Mouse (Mus musculus) left cerebral cortex, postnatal 14 days (tissue): ENCODE data around the gene Snx13. TPM values are rescaled to one million over a fixed set of nuclear protein-coding genes. Genes with fewer than 3 reads are reported as not detected.

Source experiments
- DNase-seq, 2 experiments: peaks; one replicate each; pipeline ENCODE4 v3.0.0; 2021 to 2022; ENCODE audit warnings: low spot score in 2 of 2, mixed read lengths in 1 of 2
- intact Hi-C: fragments of 180-260 bp; cut with DNase I; formaldehyde crosslinking; loops from one replicate; pipeline ENCODE4 v1.15.1; 2025
- total RNA-seq, 2 experiments: library from RNA; stranded (reverse); gene quantifications; 2 replicates each; pipeline ENCODE4 v1.2.3; 2021

Gene Snx13
- total RNA-seq, 2 experiments from 2014 or later = 54.4 to 58.4 TPM

- DNase-seq = no peak
- intact Hi-C loops = no loop called here
Measured at GRCm38 (mm10) chr12:35039571-35039936, 7.4 kb upstream of the Snx13 start.

- intact Hi-C loops = no loop called here
- DNase-seq = no peak
Measured at GRCm38 (mm10) chr12:35041964-35042363, 5.0 kb upstream of the Snx13 start.

- intact Hi-C loops = no loop called here
- DNase-seq = no peak
Measured at GRCm38 (mm10) chr12:35046310-35046998, 532 bp upstream of the Snx13 start.

GRCm38 (mm10) chr12:35047320-35048225, 587 bp downstream of the Snx13 start:
- peak; percentile 23 to 44 for DNase-seq
- intact Hi-C loops = no loop called here

- DNase-seq = no peak
- intact Hi-C loops = no loop called here
Measured at GRCm38 (mm10) chr12:35048891-35049290, 1.9 kb downstream of the Snx13 start.

GRCm38 (mm10) chr12:35050501-35050900, 3.5 kb downstream of the Snx13 start:
- intact Hi-C loops = no loop called here
- no peak for DNase-seq

- no peak for DNase-seq
- intact Hi-C loops = no loop called here
Measured at GRCm38 (mm10) chr12:35050964-35051758, 4.2 kb downstream of the Snx13 start.

GRCm38 (mm10) chr12:35054420-35054819, 7.4 kb downstream of the Snx13 start:
- DNase-seq = no peak
- intact Hi-C loops = no loop called here

- DNase-seq = no peak
- intact Hi-C loops = no loop called here
Measured at GRCm38 (mm10) chr12:35055114-35056095, 8.4 kb downstream of the Snx13 start.

- no peak for DNase-seq
- intact Hi-C loops = no loop called here
Measured at GRCm38 (mm10) chr12:35063697-35064468, 16.9 kb downstream of the Snx13 start.

GRCm38 (mm10) chr12:35067621-35068020, 20.6 kb downstream of the Snx13 start:
- no peak for DNase-seq
- intact Hi-C loops = no loop called here

GRCm38 (mm10) chr12:35071336-35071735, 24.4 kb downstream of the Snx13 start:
- no peak for DNase-seq
- intact Hi-C loops = no loop called here

GRCm38 (mm10) chr12:35072178-35072577, 25.2 kb downstream of the Snx13 start:
- no peak for DNase-seq
- intact Hi-C loops = no loop called here

GRCm38 (mm10) chr12:35075993-35076392, 29.0 kb downstream of the Snx13 start:
- intact Hi-C loops = no loop called here
- DNase-seq = no peak

- no peak for DNase-seq
- intact Hi-C loops = no loop called here
Measured at GRCm38 (mm10) chr12:35123549-35123948, 76.6 kb downstream of the Snx13 start.

GRCm38 (mm10) chr12:35153186-35153585, 106.2 kb downstream of the Snx13 start:
- intact Hi-C loops = no loop called here
- no peak for DNase-seq

- DNase-seq = no peak
- intact Hi-C loops = no loop called here
Measured at GRCm38 (mm10) chr12:35154149-35154548, 107.2 kb downstream of the Snx13 start.

- DNase-seq = no peak
Measured at GRCm38 (mm10) chr12:35157237-35157636, 110.3 kb downstream of the Snx13 start.

More at GRCm38 (mm10) chr12:35157237-35157636, 110.3 kb downstream of the Snx13 start:
- intact Hi-C loops = no loop called here
